Mouse (Mus musculus) embryonic facial prominence, embryonic 14.5 days (tissue): Measurements from ENCODE around the gene Tmem63a. TPM values are rescaled to one million over a fixed set of nuclear protein-coding genes. Genes with fewer than 3 reads are reported as not detected.

ENCODE experiments used
- ATAC-seq: fragments of 200-750 bp; cut with Nextera tagmentation; 2 replicates; pipeline ENCODE4 v1.8.0; 2017; ENCODE audit warnings: low read depth, moderate number of reproducible peaks, moderate TSS enrichment
- DNase-seq: peaks from one replicate; pipeline ENCODE4 v3.0.0-alpha.2; 2015; ENCODE audit warnings: low spot score
- H3K27ac ChIP-seq: fragments of 300-500 bp; sonication (generic); replicated peaks from 2 replicates; pipeline ENCODE4 v1.5.1; 2014; ENCODE audit warnings: low read depth, mild to moderate bottlenecking, low read length, moderate library complexity
- H3K27me3 ChIP-seq: fragments of 300-500 bp; sonication (generic); replicated peaks from 2 replicates; pipeline ENCODE4 v1.6.1; 2014; ENCODE audit warnings: low read length; ENCODE audit not compliant: control insufficient read depth, insufficient read depth
- H3K36me3 ChIP-seq: fragments of 300-500 bp; sonication (generic); 2 replicates; pipeline ENCODE4 v1.6.1; 2014; ENCODE audit warnings: low read length, mixed read lengths; ENCODE audit not compliant: control insufficient read depth, insufficient read depth
- H3K4me1 ChIP-seq: fragments of 300-500 bp; sonication (generic); 2 replicates; pipeline ENCODE4 v1.6.1; 2014; ENCODE audit warnings: antibody characterized with exemption, low read length; ENCODE audit not compliant: control insufficient read depth, insufficient read depth
- H3K4me2 ChIP-seq: fragments of 300-500 bp; sonication (generic); 2 replicates; pipeline ENCODE4 v1.6.1; 2014; ENCODE audit warnings: low read depth, mild to moderate bottlenecking, low read length, moderate library complexity, mixed read lengths
- H3K4me3 ChIP-seq: fragments of 300-500 bp; sonication (generic); 2 replicates; pipeline ENCODE4 v1.5.1; 2014; ENCODE audit warnings: low read depth, mild to moderate bottlenecking, low read length
- H3K9ac ChIP-seq: fragments of 300-500 bp; sonication (generic); 2 replicates; pipeline ENCODE4 v1.6.1; 2014; ENCODE audit warnings: low read depth, mild to moderate bottlenecking, low read length, moderate library complexity, mixed read lengths
- H3K9me3 ChIP-seq: fragments of 300-500 bp; sonication (generic); 2 replicates; pipeline ENCODE4 v1.6.1; 2016; ENCODE audit warnings: low read length; ENCODE audit not compliant: control insufficient read depth
- WGBS: fragments of 180-500 bp; shearing (Covaris S2); extraction: QIAGEN DNeasy Blood & Tissue Kit; methylation state at CpG from one replicate; pipeline ENCODE4 v1.1.7; 2014; 5-methylcytosine and 5-hydroxymethylcytosine counted together
- polyA plus RNA-seq: library from polyadenylated mRNA; unstranded; fragments of >200 nt; fragmentation: Nextera tagmentation; extraction: Ambion mirVana; gene quantifications from 2 replicates; pipeline ENCODE4 v1.2.1, GENCODE M21; 2014

The Tmem63a gene
- polyA plus RNA-seq, 1 experiment from 2014 or later: 13.2 TPM

GRCm38 (mm10) chr1:180919686-180920085 is 22.5 kb upstream of the Tmem63a start:
- Histone ChIP-seq H3K27me3 (no peaks in the 10 kb centered on the region), H3K4me3 (no peak overlapping the region), H3K4me1 (no peaks in the 10 kb centered on the region), H3K27ac (no peak overlapping the region), H3K4me2 (no peak overlapping the region), H3K9me3 (no peaks in the 10 kb centered on the region), H3K9ac (no peak overlapping the region), H3K36me3 (no peaks in the 10 kb centered on the region)
- DNase-seq (no peak), ATAC-seq (no peak)
- 36% methylated on average over 8 of the region's 8 CpGs for WGBS

GRCm38 (mm10) chr1:180922273-180923048 is 19.7 kb upstream of the Tmem63a start:
- ATAC-seq: no peak
- DNase-seq: no peak
- Histone ChIP-seq H3K9me3 (no peaks in the 10 kb centered on the region), H3K4me3 (no peak overlapping the region), H3K4me2 (no peak overlapping the region), H3K4me1 (no peaks in the 10 kb centered on the region), H3K36me3 (no peaks in the 10 kb centered on the region), H3K9ac (no peak overlapping the region), H3K27me3 (no peaks in the 10 kb centered on the region), H3K27ac (no peak overlapping the region)
- 74% methylated on average over 6 of the region's 6 CpGs for WGBS

GRCm38 (mm10) chr1:180924737-180925136 is 17.4 kb upstream of the Tmem63a start:
- ATAC-seq (no peak), DNase-seq (no peak)
- Histone ChIP-seq H3K4me1 (no peaks in the 10 kb centered on the region), H3K4me3 (no peak overlapping the region), H3K9me3 (no peaks in the 10 kb centered on the region), H3K4me2 (no peak overlapping the region), H3K9ac (no peak overlapping the region), H3K36me3 (no peaks in the 10 kb centered on the region), H3K27me3 (no peaks in the 10 kb centered on the region), H3K27ac (no peak overlapping the region)
- WGBS: 43% methylated on average over 2 of the region's 2 CpGs

- ATAC-seq (no peak), DNase-seq (no peak)
- 64% methylated on average over 4 of the region's 4 CpGs for WGBS
- no peaks in the 10 kb centered on the region for H3K27me3 ChIP-seq
- no peaks in the 10 kb centered on the region for H3K36me3 ChIP-seq
- H3K4me1 ChIP-seq: no peaks in the 10 kb centered on the region
- no peak overlapping the region for H3K4me3 ChIP-seq
- H3K9me3 ChIP-seq: no peaks in the 10 kb centered on the region
- no peak overlapping the region for H3K27ac ChIP-seq
- no peak overlapping the region for H3K9ac ChIP-seq
- H3K4me2 ChIP-seq: no peak overlapping the region
Measured at GRCm38 (mm10) chr1:180926286-180926685, 15.9 kb upstream of the Tmem63a start.

- Histone ChIP-seq H3K9me3 (no peaks in the 10 kb centered on the region), H3K27me3 (peaks cover 16% of the 10 kb centered on the region), H3K27ac (no peak overlapping the region), H3K4me1 (no peaks in the 10 kb centered on the region), H3K4me3 (no peak overlapping the region), H3K9ac (no peak overlapping the region), H3K4me2 (no peak overlapping the region), H3K36me3 (no peaks in the 10 kb centered on the region)
- DNase-seq: no peak
- WGBS: 53% methylated on average over 2 of the region's 2 CpGs
- ATAC-seq: no peak
Measured at GRCm38 (mm10) chr1:180929599-180929998, 12.5 kb upstream of the Tmem63a start.

- ATAC-seq (no peak), DNase-seq (no peak)
- Histone ChIP-seq H3K4me2 (no peak overlapping the region), H3K4me3 (no peak overlapping the region), H3K36me3 (no peaks in the 10 kb centered on the region), H3K4me1 (no peaks in the 10 kb centered on the region), H3K27ac (no peak overlapping the region), H3K9me3 (no peaks in the 10 kb centered on the region), H3K9ac (no peak overlapping the region), H3K27me3 (peaks cover 31% of the 10 kb centered on the region)
- 47% methylated on average over 3 of the region's 3 CpGs for WGBS
Measured at GRCm38 (mm10) chr1:180931106-180931505, 11.0 kb upstream of the Tmem63a start.

GRCm38 (mm10) chr1:180933659-180934058 is 8.5 kb upstream of the Tmem63a start:
- peaks cover 42% of the 10 kb centered on the region for H3K27me3 ChIP-seq
- no peak overlapping the region for H3K27ac ChIP-seq
- no peak overlapping the region for H3K4me2 ChIP-seq
- H3K4me1 ChIP-seq: no peaks in the 10 kb centered on the region
- WGBS: 25% methylated on average over 6 of the region's 6 CpGs
- H3K9ac ChIP-seq: no peak overlapping the region
- DNase-seq (no peak), ATAC-seq (no peak)
- no peaks in the 10 kb centered on the region for H3K9me3 ChIP-seq
- H3K36me3 ChIP-seq: no peaks in the 10 kb centered on the region
- no peak overlapping the region for H3K4me3 ChIP-seq

GRCm38 (mm10) chr1:180934467-180935419 is 7.4 kb upstream of the Tmem63a start, which contains the start of gene Lefty1:
Gene Lefty1 (plus strand): TSS chr1:180935022.
- 14% methylated on average over 21 of the region's 21 CpGs for WGBS
- H3K27ac ChIP-seq: no peak within 1 kb of the TSS

More at GRCm38 (mm10) chr1:180934467-180935419, 7.4 kb upstream of the Tmem63a start, which contains the start of gene Lefty1:
- Histone ChIP-seq H3K4me1 (no peaks in the 10 kb centered on the region), H3K4me2 (no peak within 1 kb of the TSS), H3K9ac (no peak within 1 kb of the TSS), H3K36me3 (no peaks in the 10 kb centered on the region), H3K4me3 (no peak within 1 kb of the TSS), H3K27me3 (peaks cover 42% of the 10 kb centered on the region), H3K9me3 (no peaks in the 10 kb centered on the region)
- ATAC-seq (no peak), DNase-seq (no peak)
